Mouse (Mus musculus): ENCODE results near the gene Slc16a12.

DNA sequence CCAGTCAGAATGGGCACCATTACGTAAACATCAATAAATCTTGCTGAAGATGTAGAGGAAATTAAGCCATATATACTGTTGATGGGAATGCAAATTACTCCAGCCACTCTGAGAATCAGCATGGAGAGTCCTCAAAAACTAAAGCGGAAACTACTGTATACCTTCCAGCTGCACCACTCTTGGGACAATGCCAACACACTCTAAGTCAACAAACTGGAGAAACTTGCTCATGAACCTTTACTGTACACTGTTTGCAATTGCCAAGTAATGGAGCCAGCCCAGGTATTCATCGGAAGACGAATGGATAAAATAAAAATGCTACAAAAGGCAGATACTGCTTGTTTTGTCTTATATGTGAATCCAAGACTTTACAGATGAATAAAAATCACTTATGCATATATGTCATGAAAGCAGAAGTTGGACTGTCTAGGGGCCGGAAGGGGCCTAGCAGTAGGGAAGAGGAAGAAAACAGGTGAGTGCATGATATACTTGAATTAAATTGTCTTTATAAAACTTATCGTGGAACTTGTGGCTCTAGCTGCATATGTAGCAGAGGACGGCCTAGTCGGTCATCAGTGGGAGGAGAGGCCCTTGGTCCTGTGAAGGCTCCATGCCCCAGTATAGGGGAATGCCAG, 50.6 kb downstream of the Slc16a12 start:
- TF ChIP-seq GATA1 (IDR thresholded peaks at IDR 0.05; ENCODE audit: borderline replicate concordance, low read length) (no peak), FLI1 (IDR thresholded peaks at IDR 0.05; ENCODE audit: low read length) (no peak)

Data from megakaryocyte, embryonic 14.5 days (primary cell).